Mouse (Mus musculus): ENCODE results near the gene Ubtd1. TPM values are rescaled to one million over a fixed set of nuclear protein-coding genes. Genes with fewer than 3 reads are reported as not detected.

Ubtd1 gene
- polyA plus RNA-seq, 1 experiment from 2014 or later = 9.9 TPM

- peaks cover 3% of the 10 kb centered on the region; the same call in 1 of the 2 replicates for H3K4me1 ChIP-seq (replicated peaks; ENCODE audit: control insufficient read depth, insufficient read depth, low read length)
- H3K4me3 ChIP-seq (ENCODE audit: low read depth, low read length) = no peak overlapping the region
- no peak overlapping the region for H3K9ac ChIP-seq (ENCODE audit: low read length)
- no peak for ATAC-seq (replicated peaks; ENCODE audit: low FRiP score, low TSS enrichment, low read depth)
- no peaks in the 10 kb centered on the region for H3K36me3 ChIP-seq (ENCODE audit: control insufficient read depth, insufficient read depth, low read length)
- H3K9me3 ChIP-seq (ENCODE audit: control insufficient read depth, low read length) = no peaks in the 10 kb centered on the region
- no peaks in the 10 kb centered on the region for H3K27me3 ChIP-seq (replicated peaks; ENCODE audit: control insufficient read depth, insufficient read depth, low read length)
- H3K27ac ChIP-seq (ENCODE audit: low read depth) = no peak overlapping the region
- no peak for DNase-seq (ENCODE audit: low spot score)
- WGBS = 80% methylated on average over 10 of the region's 10 CpGs
- no peak overlapping the region for H3K4me2 ChIP-seq (ENCODE audit: low read length)
These were observed 40.3 kb downstream of the Ubtd1 start for GRCm38 (mm10) chr19:42021681-42022541.

- Histone ChIP-seq H3K27me3 (replicated peaks; ENCODE audit: control insufficient read depth, insufficient read depth, low read length) (no peaks in the 10 kb centered on the region), H3K4me3 (ENCODE audit: low read depth, low read length) (no peak overlapping the region), H3K36me3 (ENCODE audit: control insufficient read depth, insufficient read depth, low read length) (no peaks in the 10 kb centered on the region), H3K4me1 (replicated peaks; ENCODE audit: control insufficient read depth, insufficient read depth, low read length) (0 out of 2 replicates have a peak, but pooled peaks cover under 1% of the 10 kb centered on the region), H3K4me2 (ENCODE audit: low read length) (no peak overlapping the region), H3K27ac (ENCODE audit: low read depth) (no peak overlapping the region), H3K9ac (ENCODE audit: low read length) (no peak overlapping the region), H3K9me3 (ENCODE audit: control insufficient read depth, low read length) (no peaks in the 10 kb centered on the region)
- 75% methylated on average over 2 of the region's 2 CpGs for WGBS
- no peak for ATAC-seq (replicated peaks; ENCODE audit: low FRiP score, low TSS enrichment, low read depth)
- no peak for DNase-seq (ENCODE audit: low spot score)
These were observed 40.9 kb downstream of the Ubtd1 start for GRCm38 (mm10) chr19:42022542-42022848.

DNA sequence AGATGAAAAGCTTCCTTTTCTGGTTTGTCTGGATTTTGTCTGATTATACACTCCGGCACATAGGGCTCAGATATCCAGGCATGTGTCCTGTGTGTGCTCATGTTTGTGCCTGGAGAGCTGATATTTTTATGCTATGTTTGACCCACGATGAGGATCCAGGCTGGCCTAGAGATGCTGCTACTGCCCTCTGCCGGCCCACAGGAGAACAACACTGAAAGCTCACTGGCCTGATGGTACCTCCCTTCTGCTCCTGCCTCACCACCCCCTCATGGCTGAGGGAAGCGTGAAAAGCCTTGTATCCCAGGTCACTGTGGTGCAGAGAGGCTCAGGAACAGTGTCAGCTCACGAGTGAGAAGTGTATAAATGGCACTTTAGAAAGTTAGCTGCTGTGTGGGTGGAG, 44.6 kb downstream of the Ubtd1 start:
- DNase-seq (ENCODE audit: low spot score) (peak; percentile 90), ATAC-seq (replicated peaks; ENCODE audit: low FRiP score, low TSS enrichment, low read depth) (peak; percentile 68; the same call in 1 of the 2 replicates)
- no peak overlapping the region for H3K4me2 ChIP-seq (ENCODE audit: low read length)
- no peak overlapping the region for H3K4me3 ChIP-seq (ENCODE audit: low read depth, low read length)
- H3K4me1 ChIP-seq (replicated peaks; ENCODE audit: control insufficient read depth, insufficient read depth, low read length) = no peaks in the 10 kb centered on the region
- H3K9ac ChIP-seq (ENCODE audit: low read length) = no peak overlapping the region
- no peak overlapping the region for H3K27ac ChIP-seq (ENCODE audit: low read depth)
- no peaks in the 10 kb centered on the region for H3K9me3 ChIP-seq (ENCODE audit: control insufficient read depth, low read length)
- H3K27me3 ChIP-seq (replicated peaks; ENCODE audit: control insufficient read depth, insufficient read depth, low read length) = no peaks in the 10 kb centered on the region
- under 1% methylated on average over 5 of the region's 5 CpGs for WGBS
- no peaks in the 10 kb centered on the region for H3K36me3 ChIP-seq (ENCODE audit: control insufficient read depth, insufficient read depth, low read length)

GRCm38 (mm10) chr19:42031112-42031511, 49.5 kb downstream of the Ubtd1 start:
- 84% methylated on average over 5 of the region's 5 CpGs for WGBS
- no peaks in the 10 kb centered on the region for H3K27me3 ChIP-seq (replicated peaks; ENCODE audit: control insufficient read depth, insufficient read depth, low read length)
- no peak for ATAC-seq (replicated peaks; ENCODE audit: low FRiP score, low TSS enrichment, low read depth)

GRCm38 (mm10) chr19:42033611-42034010, 52.0 kb downstream of the Ubtd1 start:
- DNase-seq (ENCODE audit: low spot score) = no peak
- Histone ChIP-seq H3K9ac (ENCODE audit: low read length) (no peak overlapping the region), H3K4me2 (ENCODE audit: low read length) (no peak overlapping the region), H3K27me3 (replicated peaks; ENCODE audit: control insufficient read depth, insufficient read depth, low read length) (no peaks in the 10 kb centered on the region), H3K27ac (ENCODE audit: low read depth) (no peak overlapping the region), H3K9me3 (ENCODE audit: control insufficient read depth, low read length) (no peaks in the 10 kb centered on the region), H3K4me3 (ENCODE audit: low read depth, low read length) (no peak overlapping the region), H3K4me1 (replicated peaks; ENCODE audit: control insufficient read depth, insufficient read depth, low read length) (0 out of 2 replicates have a peak, but pooled peaks cover 4% of the 10 kb centered on the region), H3K36me3 (ENCODE audit: control insufficient read depth, insufficient read depth, low read length) (no peaks in the 10 kb centered on the region; the same call in 1 of the 2 replicates)
- ATAC-seq (replicated peaks; ENCODE audit: low FRiP score, low TSS enrichment, low read depth) = no peak
- 85% methylated on average over 14 of the region's 14 CpGs for WGBS

More at GRCm38 (mm10) chr19:42031112-42031511, 49.5 kb downstream of the Ubtd1 start:
- H3K4me2 ChIP-seq (ENCODE audit: low read length) = no peak overlapping the region
- H3K36me3 ChIP-seq (ENCODE audit: control insufficient read depth, insufficient read depth, low read length) = no peaks in the 10 kb centered on the region; the same call in 1 of the 2 replicates
- no peak overlapping the region for H3K9ac ChIP-seq (ENCODE audit: low read length)
- no peak for DNase-seq (ENCODE audit: low spot score)
- no peak overlapping the region for H3K27ac ChIP-seq (ENCODE audit: low read depth)
- no peaks in the 10 kb centered on the region for H3K9me3 ChIP-seq (ENCODE audit: control insufficient read depth, low read length)
- H3K4me3 ChIP-seq (ENCODE audit: low read depth, low read length) = no peak overlapping the region
- H3K4me1 ChIP-seq (replicated peaks; ENCODE audit: control insufficient read depth, insufficient read depth, low read length) = 0 out of 2 replicates have a peak, but pooled peaks cover 4% of the 10 kb centered on the region

GRCm38 (mm10) chr19:42034146-42034775, 52.7 kb downstream of the Ubtd1 start:
- ATAC-seq (replicated peaks; ENCODE audit: low FRiP score, low TSS enrichment, low read depth) (peak; percentile 24; the same call in 1 of the 2 replicates), DNase-seq (ENCODE audit: low spot score) (no peak)
- no peak overlapping the region for H3K4me2 ChIP-seq (ENCODE audit: low read length)
- 67% methylated on average over 9 of the region's 9 CpGs for WGBS
- no peaks in the 10 kb centered on the region; the same call in 1 of the 2 replicates for H3K36me3 ChIP-seq (ENCODE audit: control insufficient read depth, insufficient read depth, low read length)
- no peak overlapping the region for H3K27ac ChIP-seq (ENCODE audit: low read depth)
- no peak overlapping the region for H3K9ac ChIP-seq (ENCODE audit: low read length)
- no peak overlapping the region for H3K4me3 ChIP-seq (ENCODE audit: low read depth, low read length)
- H3K4me1 ChIP-seq (replicated peaks; ENCODE audit: control insufficient read depth, insufficient read depth, low read length) = 0 out of 2 replicates have a peak, but pooled peaks cover 4% of the 10 kb centered on the region
- no peaks in the 10 kb centered on the region for H3K27me3 ChIP-seq (replicated peaks; ENCODE audit: control insufficient read depth, insufficient read depth, low read length)
- no peaks in the 10 kb centered on the region for H3K9me3 ChIP-seq (ENCODE audit: control insufficient read depth, low read length)

DNA sequence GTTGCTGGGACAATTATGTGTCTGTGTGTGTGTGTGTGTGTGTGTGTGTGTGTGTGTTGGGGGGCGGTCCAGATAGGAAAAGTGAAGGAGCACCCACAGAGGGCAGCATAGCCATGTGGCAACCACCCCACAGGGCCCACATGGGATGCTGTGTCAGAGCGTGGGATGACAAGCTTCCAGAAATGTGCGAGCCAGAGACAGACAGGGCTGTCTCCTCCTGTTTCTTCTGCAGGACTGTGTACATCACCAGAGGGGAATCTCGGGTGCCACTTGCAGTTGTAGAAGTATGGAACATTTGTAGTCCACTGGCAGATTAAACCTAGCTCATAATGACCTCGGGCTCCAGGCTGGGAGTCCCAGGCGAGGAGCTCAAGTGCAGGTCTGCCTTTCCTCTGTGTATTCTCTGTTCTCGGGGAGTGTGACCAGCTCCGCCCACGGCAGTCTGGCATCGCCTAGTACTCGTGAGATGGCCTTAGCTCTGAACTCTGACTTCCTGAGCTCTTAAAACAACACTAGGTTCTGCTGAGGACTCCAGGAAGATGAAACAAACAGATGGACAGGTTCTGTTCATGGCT, 53.4 kb downstream of the Ubtd1 start:
- no peak overlapping the region for H3K4me3 ChIP-seq (ENCODE audit: low read depth, low read length)

DNA sequence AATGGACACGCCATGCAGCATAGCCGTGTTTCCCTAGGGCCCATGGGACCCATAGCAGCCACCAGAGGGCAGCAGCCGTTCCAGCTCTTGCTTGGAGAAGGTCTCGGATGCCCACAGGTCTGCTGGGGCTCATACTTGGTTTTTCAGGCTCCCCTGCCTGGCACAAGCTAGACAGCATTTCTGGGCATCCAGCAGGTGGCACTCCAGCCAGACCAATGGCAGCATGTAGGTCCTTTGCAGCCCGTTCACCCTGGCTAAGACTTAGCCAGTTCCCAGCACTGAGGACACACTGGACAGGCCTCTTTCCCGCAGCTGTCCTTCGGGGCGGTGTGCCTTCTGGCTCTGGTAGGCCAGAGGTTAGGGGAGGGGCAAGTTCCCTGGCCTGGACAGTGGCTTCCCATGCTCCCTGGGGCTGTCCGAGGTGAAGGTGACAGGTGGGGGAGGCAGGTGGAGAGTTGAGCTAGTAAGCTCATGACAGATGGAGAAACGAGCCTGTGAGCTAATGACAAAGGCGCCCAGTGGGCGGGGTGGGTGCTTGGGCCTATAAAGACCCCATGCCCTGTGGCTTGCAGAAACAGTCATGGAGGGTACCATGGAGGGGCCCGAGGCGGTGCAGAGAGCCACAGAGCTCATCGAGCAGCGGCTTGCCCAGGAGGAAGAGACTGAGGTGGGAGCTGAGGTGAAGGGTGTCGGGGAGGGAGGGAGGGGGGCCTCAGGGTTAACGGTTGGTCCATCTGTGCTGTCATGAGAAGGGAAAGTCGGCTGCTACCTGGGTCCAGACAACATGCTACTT, 54.1 kb downstream of the Ubtd1 start, which contains the start of gene Ankrd2:
Gene Ankrd2, plus strand, starts transcription at position 545 of the 793 bp plus-strand sequence.
- Histone ChIP-seq H3K27me3 (replicated peaks; ENCODE audit: control insufficient read depth, insufficient read depth, low read length) (no peaks in the 10 kb centered on the region), H3K27ac (ENCODE audit: low read depth) (no peak within 1 kb of the TSS), H3K4me2 (ENCODE audit: low read length) (no peak within 1 kb of the TSS), H3K9ac (ENCODE audit: low read length) (no peak within 1 kb of the TSS), H3K4me3 (ENCODE audit: low read depth, low read length) (no peak within 1 kb of the TSS), H3K9me3 (ENCODE audit: control insufficient read depth, low read length) (no peaks in the 10 kb centered on the region), H3K4me1 (replicated peaks; ENCODE audit: control insufficient read depth, insufficient read depth, low read length) (0 out of 2 replicates have a peak, but pooled peaks cover 4% of the 10 kb centered on the region), H3K36me3 (ENCODE audit: control insufficient read depth, insufficient read depth, low read length) (no peaks in the 10 kb centered on the region; the same call in 1 of the 2 replicates)
- ATAC-seq (replicated peaks; ENCODE audit: low FRiP score, low TSS enrichment, low read depth) = peak; percentile 78
- DNase-seq (ENCODE audit: low spot score) = peak; percentile 88
- WGBS = 66% methylated on average over 19 of the region's 19 CpGs

More for the DNA sequence above, 53.4 kb downstream of the Ubtd1 start:
- no peaks in the 10 kb centered on the region for H3K9me3 ChIP-seq (ENCODE audit: control insufficient read depth, low read length)
- H3K27ac ChIP-seq (ENCODE audit: low read depth) = no peak overlapping the region
- 0 out of 2 replicates have a peak, but pooled peaks cover 4% of the 10 kb centered on the region for H3K4me1 ChIP-seq (replicated peaks; ENCODE audit: control insufficient read depth, insufficient read depth, low read length)
- no peak for ATAC-seq (replicated peaks; ENCODE audit: low FRiP score, low TSS enrichment, low read depth)
- H3K4me2 ChIP-seq (ENCODE audit: low read length) = no peak overlapping the region
- H3K36me3 ChIP-seq (ENCODE audit: control insufficient read depth, insufficient read depth, low read length) = no peaks in the 10 kb centered on the region; the same call in 1 of the 2 replicates
- 53% methylated on average over 11 of the region's 11 CpGs for WGBS
- peak; percentile 63 for DNase-seq (ENCODE audit: low spot score)
- no peak overlapping the region for H3K9ac ChIP-seq (ENCODE audit: low read length)
- H3K27me3 ChIP-seq (replicated peaks; ENCODE audit: control insufficient read depth, insufficient read depth, low read length) = no peaks in the 10 kb centered on the region

Data from intestine, embryonic 14.5 days (tissue).